Mouse (Mus musculus) mesoderm, embryonic 11.5 days (tissue): Measurements from ENCODE around the gene Trim14.

Experiments used
- DNase-seq: peaks from one replicate; pipeline ENCODE4 v3.0.0-alpha.2; 2012; ENCODE audit warnings: low read depth, low spot score

Trim14 gene

GRCm38 (mm10) chr4:46562037-46562436, 26.1 kb upstream of the Trim14 start:
- DNase-seq = no peak

GRCm38 (mm10) chr4:46560069-46560705, 24.2 kb upstream of the Trim14 start:
- no peak for DNase-seq

GRCm38 (mm10) chr4:46558672-46559667, 23.0 kb upstream of the Trim14 start:
- no peak for DNase-seq

- DNase-seq = no peak
Observed at GRCm38 (mm10) chr4:46556933-46557332, 21.0 kb upstream of the Trim14 start.

GRCm38 (mm10) chr4:46555762-46556161, 19.8 kb upstream of the Trim14 start:
- DNase-seq = no peak

GRCm38 (mm10) chr4:46554295-46555069, 18.5 kb upstream of the Trim14 start:
- DNase-seq = no peak

- no peak for DNase-seq
Observed at GRCm38 (mm10) chr4:46553864-46554263, 17.9 kb upstream of the Trim14 start.

- no peak for DNase-seq
Observed at GRCm38 (mm10) chr4:46550406-46550805, 14.5 kb upstream of the Trim14 start.

GRCm38 (mm10) chr4:46549979-46550378, 14.0 kb upstream of the Trim14 start:
- no peak for DNase-seq

- DNase-seq = no peak
Observed at GRCm38 (mm10) chr4:46546709-46547108, 10.8 kb upstream of the Trim14 start.

- no peak for DNase-seq
Observed at GRCm38 (mm10) chr4:46545498-46545897, 9.6 kb upstream of the Trim14 start.

GRCm38 (mm10) chr4:46544313-46544712, 8.4 kb upstream of the Trim14 start:
- DNase-seq = no peak

GRCm38 (mm10) chr4:46543366-46544050, 7.6 kb upstream of the Trim14 start:
- no peak for DNase-seq

GRCm38 (mm10) chr4:46541707-46542106, 5.8 kb upstream of the Trim14 start:
- no peak for DNase-seq

- no peak for DNase-seq
Observed at GRCm38 (mm10) chr4:46539167-46539566, 3.2 kb upstream of the Trim14 start.

GRCm38 (mm10) chr4:46535094-46535830, 679 bp downstream of the Trim14 start:
- no peak for DNase-seq

- no peak for DNase-seq
Observed at GRCm38 (mm10) chr4:46533934-46534720, 1.8 kb downstream of the Trim14 start.

GRCm38 (mm10) chr4:46532926-46533325, 3.0 kb downstream of the Trim14 start:
- DNase-seq = no peak

- DNase-seq = no peak
Observed at GRCm38 (mm10) chr4:46532511-46532910, 3.4 kb downstream of the Trim14 start.

- no peak for DNase-seq
Observed at GRCm38 (mm10) chr4:46529722-46530121, 6.2 kb downstream of the Trim14 start.
